Mouse (Mus musculus) forebrain, embryonic 14.5 days (tissue): ENCODE results near the gene Apoa5. TPM values are rescaled to one million over a fixed set of nuclear protein-coding genes. Genes with fewer than 3 reads are reported as not detected.

ENCODE experiments used
- ATAC-seq: fragments of 200-750 bp; cut with Nextera tagmentation; 2 replicates; pipeline ENCODE4 v1.8.0; 2017; ENCODE audit warnings: mild to moderate bottlenecking, moderate library complexity
- DNase-seq: peaks from one replicate; pipeline ENCODE4 v3.0.0-alpha.2; 2015; ENCODE audit warnings: low spot score
- H3K27ac ChIP-seq: fragments of 300-500 bp; sonication (generic); 2 replicates; pipeline ENCODE4 v1.5.1; 2014; ENCODE audit warnings: low read depth, mild to moderate bottlenecking, control low read depth, low read length, moderate library complexity
- H3K27me3 ChIP-seq: fragments of 300-500 bp; sonication (generic); replicated peaks from 2 replicates; pipeline ENCODE4 v1.6.1; 2014; ENCODE audit warnings: low read length, control low read depth, mixed read lengths; ENCODE audit not compliant: control insufficient read depth, insufficient read depth
- H3K36me3 ChIP-seq: fragments of 300-500 bp; sonication (generic); 2 replicates; pipeline ENCODE4 v1.6.1; 2014; ENCODE audit warnings: low read length, control low read depth; ENCODE audit not compliant: control insufficient read depth, insufficient read depth
- H3K4me1 ChIP-seq: fragments of 300-500 bp; sonication (generic); 2 replicates; pipeline ENCODE4 v1.6.1; 2014; ENCODE audit warnings: antibody characterized with exemption, low read length, control low read depth; ENCODE audit not compliant: control insufficient read depth, insufficient read depth
- H3K4me2 ChIP-seq: fragments of 300-500 bp; sonication (generic); 2 replicates; pipeline ENCODE4 v1.6.1; 2014; ENCODE audit warnings: mild to moderate bottlenecking, control low read depth, low read length
- H3K4me3 ChIP-seq: fragments of 300-500 bp; sonication (generic); 2 replicates; pipeline ENCODE4 v1.5.1; 2014; ENCODE audit warnings: low read depth, low read length, control low read depth
- H3K9ac ChIP-seq: fragments of 300-500 bp; sonication (generic); 2 replicates; pipeline ENCODE4 v1.6.1; 2014; ENCODE audit warnings: mild to moderate bottlenecking, low read length, control low read depth, moderate library complexity
- H3K9me3 ChIP-seq: fragments of 300-500 bp; sonication (generic); replicated peaks from 2 replicates; pipeline ENCODE4 v1.6.1; 2016; ENCODE audit warnings: low read length, control low read depth, mixed read lengths; ENCODE audit not compliant: control insufficient read depth
- WGBS: fragments of 180-500 bp; shearing (Covaris S2); extraction: QIAGEN DNeasy Blood & Tissue Kit; methylation state at CpG from one replicate; pipeline ENCODE4 v1.1.7; 2014; 5-methylcytosine and 5-hydroxymethylcytosine counted together
- polyA plus RNA-seq: library from polyadenylated mRNA; unstranded; fragments of >200 nt; fragmentation: Nextera tagmentation; extraction: Ambion mirVana; gene quantifications from 2 replicates; pipeline ENCODE4 v1.2.1, GENCODE M21; 2014

Apoa5 gene
- polyA plus RNA-seq, 1 experiment from 2014 or later: not detected

GRCm38 (mm10) chr9:46256177-46256576, 12.3 kb upstream of the Apoa5 start:
- Histone ChIP-seq H3K36me3 (no peaks in the 10 kb centered on the region), H3K27ac (no peak overlapping the region), H3K9me3 (no peaks in the 10 kb centered on the region), H3K4me2 (no peak overlapping the region), H3K27me3 (no peaks in the 10 kb centered on the region), H3K9ac (no peak overlapping the region), H3K4me1 (no peaks in the 10 kb centered on the region), H3K4me3 (no peak overlapping the region)
- WGBS: 91% methylated on average over 7 of the region's 7 CpGs
- DNase-seq: no peak
- no peak for ATAC-seq

GRCm38 (mm10) chr9:46256658-46257385, 11.6 kb upstream of the Apoa5 start:
- Histone ChIP-seq H3K9me3 (no peaks in the 10 kb centered on the region), H3K27ac (no peak overlapping the region), H3K4me2 (no peak overlapping the region), H3K9ac (no peak overlapping the region), H3K36me3 (no peaks in the 10 kb centered on the region), H3K4me3 (no peak overlapping the region), H3K27me3 (no peaks in the 10 kb centered on the region), H3K4me1 (no peaks in the 10 kb centered on the region)
- DNase-seq (no peak), ATAC-seq (no peak)
- 89% methylated on average over 10 of the region's 10 CpGs for WGBS

DNA sequence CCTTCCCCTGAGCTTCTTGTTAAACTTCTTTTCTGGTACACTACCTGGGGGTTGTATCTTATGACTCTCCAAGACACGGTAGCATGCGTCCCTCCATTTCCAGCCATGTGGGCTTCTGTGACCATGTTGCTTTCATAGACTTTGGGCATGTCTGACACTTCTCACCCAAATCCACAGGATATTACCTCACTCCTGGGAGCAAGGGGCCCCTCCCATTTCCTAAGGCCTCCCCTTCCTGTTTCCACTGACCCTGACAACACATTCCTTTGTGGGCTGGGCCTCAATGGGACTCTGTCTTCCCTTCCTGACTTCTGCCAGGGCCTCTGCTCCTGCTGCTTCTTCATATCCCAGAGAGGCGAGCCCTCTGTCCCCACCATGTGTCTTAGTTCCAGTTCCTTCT, 10.9 kb upstream of the Apoa5 start:
- DNase-seq: no peak
- H3K9me3 ChIP-seq: no peaks in the 10 kb centered on the region
- H3K4me3 ChIP-seq: no peak overlapping the region
- H3K27me3 ChIP-seq: no peaks in the 10 kb centered on the region
- H3K27ac ChIP-seq: no peak overlapping the region
- 90% methylated on average over 3 of the region's 3 CpGs for WGBS
- ATAC-seq: no peak
- H3K4me1 ChIP-seq: no peaks in the 10 kb centered on the region
- H3K9ac ChIP-seq: no peak overlapping the region
- no peaks in the 10 kb centered on the region for H3K36me3 ChIP-seq
- H3K4me2 ChIP-seq: no peak overlapping the region

DNA sequence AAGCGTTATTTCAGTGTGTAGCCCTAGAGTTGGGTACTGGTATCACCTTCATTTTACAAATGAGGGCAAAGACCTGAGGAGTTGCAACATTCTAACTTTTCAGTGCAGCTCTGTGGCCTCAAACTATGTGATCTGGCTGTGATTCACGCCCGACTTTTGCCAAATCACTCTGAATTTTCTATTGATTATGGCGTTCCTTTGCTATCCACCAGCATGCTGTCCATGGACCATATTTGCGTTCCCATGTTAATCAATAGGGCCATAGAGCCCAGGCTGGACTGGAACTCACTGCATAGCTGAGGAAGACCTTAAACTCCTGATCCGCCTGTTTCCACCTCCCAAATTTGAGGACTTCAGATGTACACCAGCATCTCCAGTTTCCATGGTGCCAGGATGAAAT, 9.3 kb upstream of the Apoa5 start:
- Histone ChIP-seq H3K27me3 (no peaks in the 10 kb centered on the region), H3K36me3 (no peaks in the 10 kb centered on the region), H3K9ac (no peak overlapping the region), H3K4me3 (no peak overlapping the region), H3K27ac (no peak overlapping the region), H3K4me2 (no peak overlapping the region), H3K9me3 (no peaks in the 10 kb centered on the region), H3K4me1 (no peaks in the 10 kb centered on the region)
- 91% methylated on average over 6 of the region's 6 CpGs for WGBS
- ATAC-seq: no peak
- no peak for DNase-seq

- no peak for DNase-seq
- no peaks in the 10 kb centered on the region for H3K4me1 ChIP-seq
- 90% methylated on average over 7 of the region's 7 CpGs for WGBS
- H3K27ac ChIP-seq: no peak overlapping the region
- H3K4me2 ChIP-seq: no peak overlapping the region
- no peak for ATAC-seq
- H3K4me3 ChIP-seq: no peak overlapping the region
- H3K9ac ChIP-seq: no peak overlapping the region
- H3K27me3 ChIP-seq: no peaks in the 10 kb centered on the region
- H3K36me3 ChIP-seq: no peaks in the 10 kb centered on the region
- no peaks in the 10 kb centered on the region for H3K9me3 ChIP-seq
Measured at GRCm38 (mm10) chr9:46261131-46261530, 7.3 kb upstream of the Apoa5 start.

DNA sequence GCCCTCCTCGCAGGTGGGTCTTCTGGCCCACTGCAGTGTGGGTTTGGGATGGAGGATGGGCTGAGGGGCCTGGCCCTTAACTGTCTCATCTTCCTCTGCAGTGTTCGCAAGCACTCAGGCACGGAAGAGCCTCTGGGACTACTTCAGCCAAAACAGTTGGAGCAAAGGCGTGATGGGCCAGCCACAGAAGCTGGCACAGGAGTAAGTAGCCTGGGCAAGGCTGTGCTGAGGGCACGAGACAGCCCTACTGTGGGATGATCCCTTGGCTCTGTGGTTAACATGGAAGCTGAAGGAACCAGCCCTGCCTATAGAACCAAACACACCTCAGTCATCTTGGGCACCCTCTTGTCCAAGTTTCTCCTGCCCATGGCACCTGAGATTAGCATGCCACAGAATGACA, 692 bp downstream of the Apoa5 start:
- WGBS: 85% methylated on average over 5 of the region's 5 CpGs
- Histone ChIP-seq H3K36me3 (no peaks in the 10 kb centered on the region), H3K4me1 (peaks cover 6% of the 10 kb centered on the region; the same call in 1 of the 2 replicates), H3K27me3 (peaks cover 5% of the 10 kb centered on the region; the same call in 1 of the 2 replicates), H3K4me2 (no peak overlapping the region), H3K27ac (no peak overlapping the region), H3K4me3 (no peak overlapping the region), H3K9ac (no peak overlapping the region), H3K9me3 (no peaks in the 10 kb centered on the region)
- ATAC-seq (no peak), DNase-seq (no peak)

GRCm38 (mm10) chr9:46270782-46271181, 2.3 kb downstream of the Apoa5 start:
- DNase-seq (no peak), ATAC-seq (no peak)
- Histone ChIP-seq H3K4me3 (no peak overlapping the region), H3K9me3 (no peaks in the 10 kb centered on the region), H3K4me1 (peaks cover 6% of the 10 kb centered on the region; the same call in 1 of the 2 replicates), H3K27ac (no peak overlapping the region), H3K9ac (no peak overlapping the region), H3K36me3 (peaks cover 17% of the 10 kb centered on the region), H3K27me3 (peaks cover 5% of the 10 kb centered on the region; the same call in 1 of the 2 replicates), H3K4me2 (no peak overlapping the region)
- 98% methylated on average over 4 of the region's 4 CpGs for WGBS

- Histone ChIP-seq H3K27me3 (peaks cover 5% of the 10 kb centered on the region; the same call in 1 of the 2 replicates), H3K9me3 (no peaks in the 10 kb centered on the region), H3K4me2 (no peak overlapping the region), H3K4me1 (peaks cover 6% of the 10 kb centered on the region; the same call in 1 of the 2 replicates), H3K27ac (no peak overlapping the region), H3K4me3 (no peak overlapping the region), H3K36me3 (peaks cover 29% of the 10 kb centered on the region), H3K9ac (no peak overlapping the region)
- ATAC-seq: no peak
- WGBS: 88% methylated on average over 9 of the region's 9 CpGs
- no peak for DNase-seq
Measured at GRCm38 (mm10) chr9:46272070-46272469, 3.6 kb downstream of the Apoa5 start.

DNA sequence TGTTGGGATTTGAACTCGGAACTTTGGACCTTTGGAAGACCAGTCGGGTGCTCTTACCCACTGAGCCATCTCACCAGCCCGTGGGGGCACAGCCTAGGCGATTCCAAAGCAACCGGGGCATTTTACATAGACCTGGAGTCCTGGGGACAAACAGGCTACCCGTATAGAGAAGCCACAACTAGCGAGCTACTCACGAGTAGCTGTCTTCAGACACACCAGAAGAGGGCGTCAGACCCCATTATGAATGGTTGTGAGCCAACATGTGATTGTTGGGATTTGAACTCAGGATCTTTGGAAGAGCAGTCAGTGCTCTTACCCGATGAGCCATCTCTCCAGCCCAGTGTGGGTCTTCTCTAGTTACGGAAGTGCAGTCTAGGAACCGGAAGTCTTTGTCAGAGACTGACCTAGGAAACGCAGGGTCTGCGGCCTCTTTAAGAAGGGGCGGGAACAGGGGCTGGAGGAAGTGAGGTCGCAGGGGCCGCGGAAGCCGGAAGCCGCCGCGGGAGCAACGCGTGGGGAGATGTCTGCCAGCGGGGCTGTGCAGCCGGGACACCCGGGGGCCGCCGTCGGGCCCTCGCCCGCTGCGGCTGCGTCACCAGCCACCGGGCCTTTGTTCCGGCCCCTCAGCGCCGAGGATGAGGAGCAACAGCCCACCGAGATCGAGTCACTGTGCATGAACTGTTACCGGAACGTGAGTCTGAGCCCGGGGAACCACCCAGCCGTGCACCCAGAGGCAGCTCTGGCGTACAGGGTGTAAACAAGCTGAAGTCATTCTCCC, 4.4 kb downstream of the Apoa5 start, which contains the start of gene Zpr1:
Gene Zpr1, plus strand, starts transcription at position 388 of the 778 bp plus-strand sequence.
- H3K27me3 ChIP-seq: peaks cover 5% of the 10 kb centered on the region; the same call in 1 of the 2 replicates
- no peaks in the 10 kb centered on the region for H3K9me3 ChIP-seq
- H3K4me1 ChIP-seq: peaks cover 6% of the 10 kb centered on the region; the same call in 1 of the 2 replicates
- DNase-seq (peak; percentile 95), ATAC-seq (peak; percentile 95)
- peak within 1 kb of the TSS; percentile 92 for H3K4me2 ChIP-seq
- peak within 1 kb of the TSS; percentile 86 for H3K4me3 ChIP-seq
- H3K27ac ChIP-seq: peak within 1 kb of the TSS; percentile 58
- 5% methylated on average over 43 of the region's 45 CpGs for WGBS
- peaks cover 37% of the 10 kb centered on the region for H3K36me3 ChIP-seq
- peak within 1 kb of the TSS; percentile 70 for H3K9ac ChIP-seq
